Mouse (Mus musculus) brain, embryonic 14.5 days (tissue): Measurements from ENCODE around the gene Trio. TPM values are rescaled to one million over a fixed set of nuclear protein-coding genes. Genes with fewer than 3 reads are reported as not detected.

ENCODE experiments used
- DNase-seq: peaks from one replicate; pipeline ENCODE4 v3.0.0-alpha.2; 2011; ENCODE audit warnings: low read depth
- CTCF ChIP-seq: fragments of 200-500 bp; IDR thresholded peaks from 2 replicates; pipeline ENCODE4 v1.5.1; 2012; ENCODE audit warnings: inconsistent platforms, mild to moderate bottlenecking, moderate library complexity, borderline replicate concordance; ENCODE audit not compliant: insufficient read depth, insufficient read length; ENCODE audit errors: extremely low read depth
- POLR2A ChIP-seq: fragments of 200-500 bp; IDR thresholded peaks from 2 replicates; pipeline ENCODE4 v1.6.1; 2012; ENCODE audit warnings: mild to moderate bottlenecking, inconsistent platforms, borderline replicate concordance; ENCODE audit not compliant: poor library complexity, insufficient read depth, insufficient read length, severe bottlenecking; ENCODE audit errors: extremely low read depth
- polyA plus RNA-seq: library from polyadenylated mRNA; depleted of rRNA; stranded (reverse); fragments of >200 nt; gene quantifications from 2 replicates; pipeline ENCODE4 v1.2.3, GENCODE M21; 2012

Gene Trio
- polyA plus RNA-seq, 1 experiment, result 202 TPM

DNA sequence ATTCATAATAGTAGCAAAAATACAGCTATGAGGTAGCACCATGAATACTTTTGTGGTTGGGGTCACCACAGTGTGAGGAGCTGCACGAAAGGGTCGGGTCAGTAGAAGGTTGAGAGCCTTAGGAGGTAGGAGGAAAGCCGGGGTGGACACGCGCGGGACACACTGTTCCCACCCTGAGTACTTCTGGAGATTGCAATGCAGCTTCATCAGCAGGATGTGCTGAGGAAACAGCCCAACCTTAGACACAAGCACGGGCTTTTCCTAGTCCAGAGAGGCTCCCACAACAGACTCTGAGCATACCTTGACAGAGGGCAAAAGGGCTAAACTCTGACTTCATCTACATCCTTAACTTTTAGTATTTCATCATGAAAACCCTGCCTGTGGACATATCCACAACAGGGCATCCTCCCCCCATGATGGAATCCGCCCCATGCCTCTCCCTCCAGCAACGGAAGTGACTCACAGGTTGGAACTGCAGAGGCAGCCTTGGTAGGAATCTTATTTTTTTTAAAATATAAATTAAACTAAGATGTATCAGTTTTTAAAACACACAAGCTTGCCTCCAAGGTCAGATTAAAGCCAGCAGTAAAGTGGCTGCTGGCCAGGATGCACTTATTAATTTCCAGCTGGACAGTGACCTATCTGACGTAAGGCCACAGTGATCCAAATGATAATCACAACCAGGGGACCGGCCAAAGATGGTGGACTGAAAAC lies 203.8 kb downstream of the Trio start:
- no peak for TF ChIP-seq POLR2A
- TF ChIP-seq CTCF, result no peak
- DNase-seq, result no peak

DNA sequence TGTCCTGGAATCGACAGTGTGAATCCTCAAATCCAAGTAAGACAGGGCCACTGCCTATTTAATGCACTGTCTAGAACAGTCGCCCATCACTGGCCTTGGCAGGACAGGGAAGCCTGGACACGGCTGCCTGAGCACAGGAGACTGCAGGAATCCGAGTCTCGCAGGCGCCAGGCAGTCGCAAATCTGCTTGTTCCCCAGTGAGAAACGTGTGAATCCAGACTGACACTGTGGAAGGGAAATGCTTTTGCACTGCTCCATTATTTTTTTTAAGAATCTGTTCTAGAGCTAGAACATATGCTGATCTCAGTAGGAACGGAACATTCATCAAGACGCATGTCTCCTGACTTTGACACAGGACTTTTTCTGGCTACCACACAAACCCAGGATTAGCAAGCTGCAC lies 208.6 kb downstream of the Trio start:
- no peak for DNase-seq
- no peak for TF ChIP-seq POLR2A
- TF ChIP-seq CTCF, result no peak

DNA sequence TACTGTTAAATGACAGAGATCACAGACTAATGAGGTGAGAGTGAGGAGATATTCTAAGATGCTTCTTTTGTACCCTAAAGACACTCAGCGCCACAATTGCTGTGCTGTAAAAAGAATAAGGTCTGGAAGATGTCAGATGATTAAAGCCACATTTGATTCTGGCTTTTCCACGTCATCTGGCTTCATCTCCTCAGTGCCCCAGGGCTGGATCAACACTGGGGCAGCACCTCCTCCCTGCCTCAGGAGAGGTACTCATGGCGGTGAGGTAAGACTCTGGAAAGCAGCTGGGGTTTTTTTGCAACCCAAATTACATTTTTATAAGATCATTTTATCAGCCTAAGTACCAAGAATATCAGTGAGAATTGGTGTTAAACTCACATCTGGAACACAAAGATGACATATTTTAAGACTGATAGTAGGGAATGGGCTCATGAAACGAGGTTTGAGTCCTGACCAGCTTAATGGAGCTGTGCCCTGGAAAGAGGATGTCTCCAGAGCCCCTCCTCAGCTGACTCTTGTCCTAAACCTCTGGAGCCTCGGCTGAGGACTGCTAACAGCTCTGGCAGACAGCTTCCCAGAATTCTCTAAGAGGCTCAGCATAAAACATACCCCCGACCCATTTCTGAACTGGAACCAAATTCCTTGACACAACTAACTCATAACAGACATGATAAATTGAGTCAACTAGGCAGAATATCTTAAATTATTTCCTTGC lies 210.8 kb downstream of the Trio start:
- no peak for TF ChIP-seq POLR2A
- no peak for TF ChIP-seq CTCF
- DNase-seq, result no peak

DNA sequence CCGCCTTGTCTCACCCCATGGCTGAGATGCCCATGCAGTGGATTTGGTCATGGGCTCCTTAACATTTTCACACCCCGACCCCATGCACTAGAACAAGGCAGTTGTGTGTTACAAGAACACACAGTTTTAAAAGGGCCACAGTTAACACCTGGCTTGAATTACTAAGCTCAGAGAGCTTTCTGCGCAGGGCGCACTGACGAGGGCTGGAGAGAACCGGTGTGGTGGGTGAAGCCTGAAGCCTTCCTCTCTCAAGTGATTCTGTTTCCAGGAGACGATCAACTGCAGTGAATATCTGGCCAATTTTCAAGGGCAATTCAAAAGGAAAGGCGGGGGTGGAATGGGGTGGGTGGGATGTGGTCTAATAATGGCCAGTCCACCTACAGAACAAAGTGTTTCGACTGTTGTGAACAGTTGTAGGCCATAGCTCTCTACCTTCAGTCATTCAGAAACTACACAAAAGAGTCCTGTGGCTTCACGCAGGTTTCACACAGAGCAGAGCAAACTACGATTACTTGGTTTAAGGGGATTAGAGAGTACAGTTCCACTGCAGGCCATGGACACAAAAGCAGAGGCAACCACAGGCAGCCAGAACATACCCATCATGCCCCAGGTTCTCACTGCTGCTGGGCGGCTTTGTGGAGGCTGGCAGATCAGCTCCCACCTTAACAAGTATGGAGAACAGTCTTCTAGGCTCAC lies 214.7 kb downstream of the Trio start:
- DNase-seq, result peak; percentile 86
- no peak for TF ChIP-seq CTCF

DNA sequence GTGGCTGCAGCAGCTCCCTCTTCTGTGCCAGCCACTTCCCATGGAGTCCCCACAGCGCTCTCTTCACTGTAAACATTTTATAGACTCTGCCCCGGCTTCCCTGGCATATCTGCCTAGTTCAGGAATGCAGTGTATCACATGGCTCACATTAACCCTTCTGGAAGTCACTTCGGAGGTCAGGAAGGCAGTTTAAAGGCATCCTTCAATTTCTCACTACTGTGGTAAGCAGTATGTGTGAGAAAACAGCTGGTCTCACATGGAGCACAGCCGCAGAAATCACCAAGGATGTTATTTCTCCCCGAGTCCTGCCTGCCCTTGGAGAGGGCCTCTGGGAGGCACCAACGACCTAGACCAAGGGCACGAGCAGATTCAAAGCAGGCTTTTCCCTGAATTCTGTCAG lies 215.4 kb downstream of the Trio start:
- no peak for DNase-seq
- no peak for TF ChIP-seq CTCF

DNA sequence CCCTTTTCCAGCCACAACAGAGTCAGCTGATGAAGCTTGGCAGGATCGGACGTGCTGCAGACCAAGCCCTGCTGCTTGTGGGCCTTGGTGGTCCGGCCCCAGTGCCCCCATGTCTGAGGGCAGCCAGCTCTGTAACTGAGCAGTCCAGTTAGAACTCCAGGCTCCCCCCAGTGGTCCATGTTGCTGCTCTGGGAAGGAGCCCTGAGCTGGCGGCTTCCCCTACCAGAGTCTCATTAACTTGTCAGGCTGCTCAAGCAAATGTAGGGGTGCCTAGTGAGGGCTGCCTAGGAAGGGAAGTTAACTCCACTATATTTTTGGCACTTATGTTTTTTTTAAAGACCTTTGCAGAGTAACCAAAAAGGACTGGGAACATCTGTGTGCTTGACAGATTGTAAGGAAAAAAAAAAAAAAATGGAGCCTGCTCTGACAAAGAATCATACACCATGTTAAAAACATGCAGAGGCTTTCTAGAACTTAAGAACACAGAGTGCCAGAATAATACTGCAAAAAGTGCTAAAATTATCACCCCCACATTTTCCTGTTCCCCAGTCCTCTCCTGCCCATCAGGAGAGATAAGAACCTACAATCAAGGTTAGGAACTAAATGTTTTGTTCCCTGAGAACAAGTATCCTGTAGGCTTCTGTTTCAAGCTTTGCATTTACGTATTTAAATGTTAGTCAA lies 216.9 kb downstream of the Trio start:
- DNase-seq, result peak; percentile 83
- TF ChIP-seq CTCF, result peak; percentile 32; the same call in 1 of the 2 replicates
- TF ChIP-seq POLR2A, result no peak

DNA sequence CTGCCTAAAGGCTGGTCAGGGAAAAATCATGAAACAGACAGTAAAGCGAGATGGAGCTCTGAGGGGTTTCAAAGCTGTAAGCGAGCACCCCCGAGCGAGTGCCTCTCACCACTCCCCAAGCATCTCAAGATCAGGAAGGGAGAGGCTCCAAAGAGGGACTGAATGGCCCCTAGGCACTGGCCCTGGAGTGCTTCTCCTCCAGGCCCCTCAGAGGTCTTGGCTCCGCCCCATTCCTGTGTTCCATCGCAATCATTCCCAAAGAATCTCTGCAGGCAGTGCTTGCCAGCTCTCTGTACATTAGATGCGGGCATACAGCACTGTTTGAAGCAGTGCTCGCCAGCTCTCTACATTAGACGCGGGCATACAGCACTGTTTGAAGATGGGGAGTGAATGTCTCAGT lies 219.4 kb downstream of the Trio start:
- DNase-seq, result peak; percentile 58
- TF ChIP-seq POLR2A (no peak), CTCF (no peak)

DNA sequence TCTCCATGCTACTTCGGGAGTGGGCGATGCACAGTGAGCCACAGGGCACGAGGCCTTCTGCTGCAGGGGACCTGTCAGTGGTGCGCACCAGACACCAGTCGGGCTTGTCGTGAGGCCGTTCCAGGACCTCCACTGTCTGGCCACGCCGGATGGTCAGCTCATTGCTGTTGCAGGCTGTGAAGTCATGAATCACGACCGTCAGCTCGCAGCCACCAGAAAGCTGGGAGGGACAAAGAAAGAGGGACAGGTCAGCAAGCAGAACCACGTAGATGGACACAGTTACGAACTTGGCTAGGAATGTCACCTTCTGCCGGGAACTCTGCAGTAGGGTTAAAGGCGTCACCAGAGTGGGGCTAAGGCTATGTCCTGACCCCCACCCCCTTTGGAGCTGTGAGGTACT lies 220.0 kb downstream of the Trio start:
- no peak for DNase-seq
- TF ChIP-seq POLR2A (no peak), CTCF (no peak)

DNA sequence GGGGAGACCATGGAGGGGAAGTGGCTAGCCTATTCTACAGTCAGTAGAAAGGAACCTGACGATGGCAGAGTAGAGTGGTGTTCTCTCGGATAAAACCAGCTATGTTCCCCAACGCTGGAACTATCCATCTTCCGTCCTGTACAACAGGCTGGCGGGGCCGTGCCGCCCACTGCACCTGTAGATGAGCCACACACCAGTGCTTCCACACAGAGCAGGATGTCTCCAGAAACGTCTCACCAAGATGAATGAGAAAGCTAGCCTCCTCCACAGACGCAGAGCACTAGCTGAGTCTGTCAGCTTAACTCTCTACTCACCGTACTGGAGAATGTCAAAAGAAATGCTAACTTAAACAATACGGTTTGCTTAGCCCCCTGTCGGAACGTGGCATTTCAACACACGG lies 221.2 kb downstream of the Trio start:
- TF ChIP-seq CTCF (no peak), POLR2A (no peak)
- no peak for DNase-seq

DNA sequence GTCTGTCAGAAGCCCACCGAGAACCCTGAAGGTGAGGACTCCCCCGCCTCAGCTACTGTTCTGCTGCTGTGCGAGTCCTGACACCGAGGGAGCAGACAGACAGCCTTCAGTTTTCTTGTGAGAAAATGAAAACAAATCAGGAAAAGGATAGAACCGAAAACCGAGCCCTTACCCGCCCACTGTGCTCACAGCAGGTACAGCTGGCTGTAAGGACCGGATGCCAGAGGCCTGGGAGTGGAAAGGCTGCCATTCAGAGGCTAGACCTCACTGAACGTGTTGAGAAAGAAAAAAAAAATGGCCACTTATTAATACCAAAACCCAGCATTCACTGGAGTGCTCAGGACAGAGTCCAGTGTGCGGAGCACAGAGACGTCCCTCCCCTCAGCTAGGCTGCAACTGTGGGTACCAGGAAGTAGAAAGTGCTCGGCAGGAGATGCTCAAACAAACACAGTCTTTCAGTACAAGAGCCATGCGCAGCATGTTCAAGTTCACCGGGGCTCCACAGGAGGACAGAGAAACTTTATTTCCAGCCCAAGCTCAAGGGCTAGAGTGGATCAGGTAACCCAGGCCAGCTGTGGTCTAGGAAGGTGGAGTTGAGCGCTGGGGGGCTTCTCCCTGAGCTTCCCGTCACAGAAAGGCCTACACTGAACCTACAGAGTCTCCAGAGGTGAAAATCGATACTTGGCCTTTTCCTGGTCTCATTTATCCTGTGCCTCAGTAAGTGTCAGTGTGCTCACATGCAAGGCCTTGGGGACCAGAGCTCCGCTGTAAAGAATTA lies 221.9 kb downstream of the Trio start:
- TF ChIP-seq POLR2A (no peak), CTCF (no peak)

DNA sequence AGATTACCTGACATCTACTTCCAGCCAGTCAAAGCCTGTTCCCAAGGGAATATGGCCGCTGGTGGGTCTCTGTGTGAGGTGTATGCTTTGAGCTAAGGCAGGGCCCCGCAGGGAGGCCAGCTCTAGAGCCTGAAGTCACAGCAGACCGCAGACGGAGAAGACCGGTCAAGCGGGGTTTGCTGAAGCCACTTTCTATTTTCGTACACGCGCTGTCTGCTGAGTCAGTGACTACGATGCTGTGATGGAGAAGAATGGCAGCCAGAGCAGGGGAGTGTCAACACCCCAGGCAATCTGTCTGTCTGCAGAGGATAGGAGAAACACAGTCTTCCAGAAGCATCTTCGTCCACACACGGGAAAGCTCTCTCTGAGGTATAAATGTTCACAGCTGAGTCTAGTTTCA lies 223.4 kb downstream of the Trio start:
- no peak for DNase-seq
- TF ChIP-seq POLR2A, result no peak
- no peak for TF ChIP-seq CTCF

More for the DNA sequence above, 221.9 kb downstream of the Trio start:
- no peak for DNase-seq

DNA sequence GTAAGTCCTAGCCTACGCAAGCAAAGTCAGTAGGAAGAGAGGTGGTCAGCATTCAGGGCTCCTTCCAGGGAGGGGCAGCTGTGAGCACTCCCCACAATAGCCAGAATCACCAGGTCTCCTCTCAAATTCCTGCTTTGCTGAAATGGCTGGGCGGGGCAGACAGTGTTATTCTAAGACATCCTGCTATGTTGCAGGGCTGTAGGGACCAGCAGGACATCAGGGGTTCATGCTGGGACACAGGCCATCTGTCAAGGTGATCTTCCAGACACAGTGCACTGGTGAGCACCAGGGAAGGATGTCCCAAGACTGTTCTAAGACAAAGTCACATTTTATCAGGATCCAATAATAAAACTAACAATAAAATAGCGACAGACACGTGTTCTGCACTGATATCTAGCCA lies 224.5 kb downstream of the Trio start:
- TF ChIP-seq POLR2A (no peak), CTCF (no peak)
- no peak for DNase-seq
